Mouse (Mus musculus): ENCODE results near the gene Spin2c. TPM values are rescaled to one million over a fixed set of nuclear protein-coding genes. Genes with fewer than 3 reads are reported as not detected.

The Spin2c gene
- 2.0 and 2.1 TPM in 2 replicates for polyA plus RNA-seq (2015; fragmentation: Nextera tagmentation; extraction: Ambion mirVana)

DNA sequence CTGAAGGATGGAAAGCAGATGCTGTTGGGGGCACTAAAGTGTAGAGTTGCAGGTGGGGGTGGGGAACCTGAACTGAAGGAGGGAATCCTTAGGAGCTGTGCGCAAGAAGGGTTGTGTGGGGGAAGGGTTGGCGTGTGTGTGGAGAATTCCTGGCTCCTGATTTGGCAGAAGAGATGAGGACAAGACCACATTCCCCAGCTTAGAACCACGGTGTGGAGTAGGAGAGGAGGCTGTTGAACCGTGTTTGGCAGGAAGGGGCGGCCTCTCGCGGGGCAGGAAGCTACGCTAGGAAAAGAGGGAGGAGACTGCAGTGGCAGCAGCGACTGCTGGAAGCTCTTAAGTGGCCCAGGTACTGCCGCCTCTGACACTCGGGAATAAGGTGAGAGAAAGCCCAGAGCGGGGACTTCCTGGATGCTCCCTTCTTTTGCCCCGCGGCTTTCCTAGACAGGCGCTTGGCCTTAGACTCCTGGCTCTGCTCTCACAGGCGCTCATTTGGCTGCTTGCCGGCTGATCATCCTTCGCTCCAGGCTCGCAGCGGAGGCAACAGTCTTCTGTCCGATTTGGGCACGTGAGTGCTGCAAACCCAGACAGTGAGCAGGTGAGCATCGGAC is at the start of gene Spin2c:
Gene Spin2c (plus strand): TSS at position 275 of the 611 bp plus-strand sequence.

Other genes starting within 250 kb of the Spin2c start
- gene Kctd12b, start 135.8 kb upstream of the Spin2c start, polyA plus RNA-seq (2015; fragmentation: Nextera tagmentation; extraction: Ambion mirVana): 4.1 and 4.5 TPM in 2 replicates
- gene Nbdy, start 108.6 kb upstream of the Spin2c start, polyA plus RNA-seq (2015; fragmentation: Nextera tagmentation; extraction: Ambion mirVana): 68.3 and 69.0 TPM in 2 replicates
- not detected in 2 replicates for gene Samt1, start 180.4 kb downstream of the Spin2c start, polyA plus RNA-seq (2015; fragmentation: Nextera tagmentation; extraction: Ambion mirVana)
- not detected in 2 replicates for gene 4921511M17Rik, start 201.6 kb downstream of the Spin2c start, polyA plus RNA-seq (2015; fragmentation: Nextera tagmentation; extraction: Ambion mirVana)
- gene Gm10057, start 222.8 kb downstream of the Spin2c start, polyA plus RNA-seq (2015; fragmentation: Nextera tagmentation; extraction: Ambion mirVana): not detected in 2 replicates

All from skeletal muscle tissue, postnatal 0 days (tissue).